Mouse (Mus musculus) forebrain, embryonic 16.5 days (tissue): ENCODE measurements at regions not wholly inside any gene's neighbourhood (a gene's known extent, or its start where the extent isn't known, plus 50 kb on each side); places are given as distances from the start of the nearest gene placed in this dataset.

Experiments used
- ATAC-seq: fragments of 200-750 bp; cut with Nextera tagmentation; 2 replicates; pipeline ENCODE4 v1.8.0; 2017; ENCODE audit warnings: mild to moderate bottlenecking, moderate library complexity
- H3K27ac ChIP-seq: fragments of 300-500 bp; sonication (generic); 2 replicates; pipeline ENCODE4 v1.5.1; 2014; ENCODE audit warnings: low read length, control low read depth
- H3K27me3 ChIP-seq: fragments of 300-500 bp; sonication (generic); replicated peaks from 2 replicates; pipeline ENCODE4 v1.6.1; 2014; ENCODE audit warnings: low read length; ENCODE audit not compliant: control insufficient read depth, insufficient read depth
- H3K36me3 ChIP-seq: fragments of 300-500 bp; sonication (generic); 2 replicates; pipeline ENCODE4 v1.6.1; 2014; ENCODE audit not compliant: control insufficient read depth, insufficient read depth
- H3K4me1 ChIP-seq: fragments of 300-500 bp; sonication (generic); replicated peaks from 2 replicates; pipeline ENCODE4 v1.6.1; 2014; ENCODE audit warnings: low read length; ENCODE audit not compliant: control insufficient read depth, insufficient read depth
- H3K4me2 ChIP-seq: fragments of 300-500 bp; sonication (generic); 2 replicates; pipeline ENCODE4 v1.6.1; 2014; ENCODE audit warnings: mild to moderate bottlenecking, low read length, control low read depth
- H3K4me3 ChIP-seq: fragments of 300-500 bp; sonication (generic); replicated peaks from 2 replicates; pipeline ENCODE4 v1.5.1; 2014; ENCODE audit warnings: mild to moderate bottlenecking, low read length, control low read depth
- H3K9ac ChIP-seq: fragments of 300-500 bp; sonication (generic); replicated peaks from 2 replicates; pipeline ENCODE4 v1.6.1; 2014; ENCODE audit warnings: low read depth, low read length, control low read depth
- H3K9me3 ChIP-seq: fragments of 300-500 bp; sonication (generic); 2 replicates; pipeline ENCODE4 v1.6.1; 2016; ENCODE audit warnings: low read length; ENCODE audit not compliant: control insufficient read depth
- WGBS: fragments of 180-500 bp; shearing (Covaris S2); extraction: QIAGEN DNeasy Blood & Tissue Kit; methylation state at CpG from one replicate; pipeline ENCODE4 v1.1.7; 2014; 5-methylcytosine and 5-hydroxymethylcytosine counted together

GRCm38 (mm10) chr14:105518706-105519105 lies 260.3 kb downstream of the Ndfip2 start:
- no peak overlapping the region for H3K9ac ChIP-seq
- H3K4me2 ChIP-seq, result no peak overlapping the region
- no peaks in the 10 kb centered on the region for H3K4me1 ChIP-seq
- H3K9me3 ChIP-seq, result no peaks in the 10 kb centered on the region
- no peaks in the 10 kb centered on the region for H3K27me3 ChIP-seq
- H3K27ac ChIP-seq, result no peak overlapping the region
- WGBS, result 54% methylated on average over 7 of the region's 7 CpGs
- no peaks in the 10 kb centered on the region for H3K36me3 ChIP-seq
- no peak for ATAC-seq
- no peak overlapping the region for H3K4me3 ChIP-seq

- Histone ChIP-seq H3K27ac (no peak overlapping the region), H3K4me3 (no peak overlapping the region), H3K9me3 (no peaks in the 10 kb centered on the region), H3K36me3 (no peaks in the 10 kb centered on the region), H3K9ac (no peak overlapping the region), H3K27me3 (no peaks in the 10 kb centered on the region), H3K4me1 (no peaks in the 10 kb centered on the region), H3K4me2 (no peak overlapping the region)
- 69% methylated on average over 9 of the region's 9 CpGs for WGBS
- no peak for ATAC-seq
Observed at GRCm38 (mm10) chr14:105514413-105514812, 256.0 kb downstream of the Ndfip2 start.

GRCm38 (mm10) chr14:105512914-105513677 lies 254.7 kb downstream of the Ndfip2 start:
- Histone ChIP-seq H3K4me3 (no peak overlapping the region), H3K4me2 (no peak overlapping the region), H3K4me1 (no peaks in the 10 kb centered on the region), H3K27ac (no peak overlapping the region), H3K27me3 (no peaks in the 10 kb centered on the region), H3K9me3 (no peaks in the 10 kb centered on the region), H3K9ac (no peak overlapping the region), H3K36me3 (no peaks in the 10 kb centered on the region)
- peak; percentile 88 for ATAC-seq
- 68% methylated on average over 12 of the region's 12 CpGs for WGBS

GRCm38 (mm10) chr14:105511826-105512225 lies 253.5 kb downstream of the Ndfip2 start:
- Histone ChIP-seq H3K9me3 (no peaks in the 10 kb centered on the region), H3K36me3 (no peaks in the 10 kb centered on the region), H3K9ac (no peak overlapping the region), H3K4me3 (no peak overlapping the region), H3K27me3 (no peaks in the 10 kb centered on the region), H3K27ac (no peak overlapping the region), H3K4me1 (no peaks in the 10 kb centered on the region), H3K4me2 (no peak overlapping the region)
- 91% methylated on average over 4 of the region's 4 CpGs for WGBS
- no peak for ATAC-seq

GRCm38 (mm10) chr14:105511135-105511534 lies 252.8 kb downstream of the Ndfip2 start:
- H3K9ac ChIP-seq, result no peak overlapping the region
- no peak overlapping the region for H3K4me3 ChIP-seq
- WGBS, result 98% methylated on average over 3 of the region's 3 CpGs
- H3K27me3 ChIP-seq, result no peaks in the 10 kb centered on the region
- H3K9me3 ChIP-seq, result no peaks in the 10 kb centered on the region
- no peaks in the 10 kb centered on the region for H3K36me3 ChIP-seq
- H3K4me1 ChIP-seq, result no peaks in the 10 kb centered on the region
- no peak overlapping the region for H3K4me2 ChIP-seq
- ATAC-seq, result no peak
- no peak overlapping the region for H3K27ac ChIP-seq

- WGBS, result 78% methylated on average over 4 of the region's 4 CpGs
- H3K27me3 ChIP-seq, result no peaks in the 10 kb centered on the region
- no peak overlapping the region for H3K9ac ChIP-seq
- no peak for ATAC-seq
- H3K4me3 ChIP-seq, result no peak overlapping the region
- H3K27ac ChIP-seq, result no peak overlapping the region
- no peaks in the 10 kb centered on the region for H3K9me3 ChIP-seq
- H3K4me1 ChIP-seq, result peaks cover 13% of the 10 kb centered on the region
- H3K4me2 ChIP-seq, result no peak overlapping the region
- H3K36me3 ChIP-seq, result no peaks in the 10 kb centered on the region
Observed at GRCm38 (mm10) chr14:105505261-105505660, 246.9 kb downstream of the Ndfip2 start.

- 86% methylated on average over 3 of the region's 3 CpGs for WGBS
Observed at GRCm38 (mm10) chr14:105504376-105504775, 246.0 kb downstream of the Ndfip2 start.

GRCm38 (mm10) chr14:105503806-105504205 lies 245.4 kb downstream of the Ndfip2 start:
- WGBS, result 79% methylated on average over 5 of the region's 5 CpGs
- Histone ChIP-seq H3K27me3 (no peaks in the 10 kb centered on the region), H3K9me3 (no peaks in the 10 kb centered on the region), H3K9ac (no peak overlapping the region), H3K4me1 (peaks cover 23% of the 10 kb centered on the region), H3K27ac (no peak overlapping the region), H3K4me3 (no peak overlapping the region), H3K36me3 (no peaks in the 10 kb centered on the region), H3K4me2 (no peak overlapping the region)
- no peak for ATAC-seq

More at GRCm38 (mm10) chr14:105504376-105504775, 246.0 kb downstream of the Ndfip2 start:
- Histone ChIP-seq H3K9me3 (no peaks in the 10 kb centered on the region), H3K36me3 (no peaks in the 10 kb centered on the region), H3K4me2 (no peak overlapping the region), H3K27ac (no peak overlapping the region), H3K4me3 (no peak overlapping the region), H3K4me1 (peaks cover 17% of the 10 kb centered on the region), H3K27me3 (no peaks in the 10 kb centered on the region), H3K9ac (no peak overlapping the region)
- no peak for ATAC-seq

- ATAC-seq, result no peak
- no peaks in the 10 kb centered on the region for H3K36me3 ChIP-seq
Observed at GRCm38 (mm10) chr14:105502633-105502975, 244.2 kb downstream of the Ndfip2 start.

More at GRCm38 (mm10) chr14:105502633-105502975, 244.2 kb downstream of the Ndfip2 start:
- Histone ChIP-seq H3K9me3 (no peaks in the 10 kb centered on the region), H3K9ac (no peak overlapping the region), H3K4me3 (no peak overlapping the region), H3K4me1 (peaks cover 27% of the 10 kb centered on the region), H3K27me3 (no peaks in the 10 kb centered on the region), H3K4me2 (peak overlapping the region; percentile 18), H3K27ac (no peak overlapping the region)
- 16% methylated on average over 11 of the region's 11 CpGs for WGBS
